Mouse (Mus musculus) liver, embryonic 14.5 days (tissue): ENCODE results near the gene Pard6a. TPM values are rescaled to one million over a fixed set of nuclear protein-coding genes. Genes with fewer than 3 reads are reported as not detected.

Experiments used
- ATAC-seq: fragments of 200-750 bp; cut with Nextera tagmentation; 2 replicates; pipeline ENCODE4 v1.8.0; 2017; ENCODE audit warnings: moderate number of reproducible peaks, mild to moderate bottlenecking, moderate library complexity; ENCODE audit not compliant: insufficient read depth
- DNase-seq, 3 experiments: peaks; one replicate each; pipeline ENCODE4 v3.0.0-alpha.2; 2012 to 2013; ENCODE audit warnings: low read depth in 3 of 3, low spot score in 3 of 3
- H3K27ac ChIP-seq: fragments of 300-500 bp; sonication (generic); 2 replicates; pipeline ENCODE4 v1.5.1; 2014; ENCODE audit warnings: moderate library complexity, mild to moderate bottlenecking, control low read depth, inconsistent platforms
- H3K27me3 ChIP-seq: fragments of 300-500 bp; sonication (generic); 2 replicates; pipeline ENCODE4 v1.6.1; 2014; ENCODE audit warnings: mild to moderate bottlenecking, low read length, moderate library complexity; ENCODE audit not compliant: control insufficient read depth, insufficient read depth
- H3K36me3 ChIP-seq: fragments of 300-500 bp; sonication (generic); replicated peaks from 2 replicates; pipeline ENCODE4 v1.6.1; 2014; ENCODE audit warnings: low read depth; ENCODE audit not compliant: control insufficient read depth, insufficient read depth
- H3K4me1 ChIP-seq, 2 experiments: fragments of 200-500 bp in 1 of 2; fragments of 300-500 bp in 1 of 2; sonication (generic) in 1 of 2; replicated peaks; 2 replicates each; pipeline ENCODE4 v1.6.1; 2012 to 2014; ENCODE audit warnings: antibody characterized with exemption in 1 of 2, inconsistent platforms in 1 of 2, low read length in 1 of 2; ENCODE audit not compliant: control insufficient read depth in 2 of 2, insufficient read depth in 2 of 2
- H3K4me2 ChIP-seq: fragments of 300-500 bp; sonication (generic); 2 replicates; pipeline ENCODE4 v1.6.1; 2014; ENCODE audit warnings: low read depth, mild to moderate bottlenecking, control low read depth, moderate library complexity
- H3K4me3 ChIP-seq, 2 experiments: fragments of 200-500 bp in 1 of 2; fragments of 300-500 bp in 1 of 2; sonication (generic) in 1 of 2; 2 replicates each; pipeline ENCODE4 v1.5.1; 2012 to 2014; ENCODE audit warnings: low read depth in 2 of 2, low read length in 2 of 2, mild to moderate bottlenecking in 2 of 2, control low read depth in 1 of 2, inconsistent platforms in 1 of 2, moderate library complexity in 1 of 2; ENCODE audit not compliant: insufficient read depth in 1 of 2
- H3K9ac ChIP-seq: fragments of 300-500 bp; sonication (generic); replicated peaks from 2 replicates; pipeline ENCODE4 v1.6.1; 2014; ENCODE audit warnings: mild to moderate bottlenecking, control low read depth, moderate library complexity
- H3K9me3 ChIP-seq: fragments of 300-500 bp; sonication (generic); 2 replicates; pipeline ENCODE4 v1.6.1; 2016; ENCODE audit warnings: low read length, mixed read lengths; ENCODE audit not compliant: control insufficient read depth
- CTCF ChIP-seq: IDR thresholded peaks from 2 replicates; pipeline ENCODE4 v1.5.1; 2016; ENCODE audit warnings: antibody characterized with exemption, low read depth, control low read depth
- EP300 ChIP-seq: IDR thresholded peaks from 2 replicates; pipeline ENCODE4 v1.6.1; 2016; ENCODE audit warnings: antibody characterized with exemption, low read depth
- WGBS: fragments of 180-500 bp; shearing (Covaris S2); extraction: QIAGEN DNeasy Blood & Tissue Kit; methylation state at CpG from one replicate; pipeline ENCODE4 v1.1.7; 2014; ENCODE audit not compliant: insufficient replicate concordance; 5-methylcytosine and 5-hydroxymethylcytosine counted together
- polyA plus RNA-seq, 2 experiments: library from polyadenylated mRNA; depleted of rRNA in 1 of 2; stranded (reverse) in 1 of 2; unstranded in 1 of 2; fragments of >200 nt; fragmentation: Nextera tagmentation in 1 of 2; extraction: Ambion mirVana in 1 of 2; gene quantifications; 2 replicates each; pipeline versions ENCODE4 v1.2.1 to v1.2.3; 2012 to 2014

Pard6a gene
- polyA plus RNA-seq, 2 experiments: 5.9 to 6.4 TPM

- DNase-seq (no peak), ATAC-seq (peak; percentile 62)
- 41% methylated on average over 18 of the region's 18 CpGs for WGBS
- no peak for TF ChIP-seq EP300
- no peak for TF ChIP-seq CTCF
- no peaks in the 10 kb centered on the region for H3K36me3 ChIP-seq
- H3K27me3 ChIP-seq: no peaks in the 10 kb centered on the region
- no peak overlapping the region for H3K9ac ChIP-seq
- H3K4me3 ChIP-seq: no peak overlapping the region
- peaks cover 4 to 9% of the 10 kb centered on the region in 2 experiments; a peak in 3 of 4 replicates for H3K4me1 ChIP-seq
- no peak overlapping the region for H3K27ac ChIP-seq
- no peak overlapping the region for H3K4me2 ChIP-seq
- no peaks in the 10 kb centered on the region for H3K9me3 ChIP-seq
Measured at GRCm38 (mm10) chr8:105727397-105728124, 26.6 kb downstream of the Pard6a start.

DNA sequence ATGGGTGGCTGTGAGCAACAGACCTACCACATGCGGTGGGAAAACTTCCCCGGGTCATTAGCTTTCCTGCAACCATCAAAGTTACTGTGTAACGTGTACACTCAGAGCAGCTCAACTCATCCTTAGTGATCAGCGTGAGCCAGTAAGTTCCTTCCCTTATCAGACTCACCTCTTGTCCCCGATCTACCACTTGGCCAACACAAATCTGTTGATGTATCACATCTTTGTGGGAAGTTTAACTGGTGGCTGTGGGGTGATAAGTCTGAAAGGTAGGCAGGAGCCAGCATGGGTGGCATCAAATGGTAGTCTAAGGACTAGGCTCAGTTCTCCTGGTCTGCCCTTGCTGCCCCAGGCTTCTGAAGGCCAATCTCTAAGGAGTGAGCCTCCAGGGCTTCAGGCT lies 31.2 kb downstream of the Pard6a start:
- no peaks in the 10 kb centered on the region for H3K27me3 ChIP-seq
- WGBS: 29% methylated on average over 5 of the region's 5 CpGs
- H3K27ac ChIP-seq: no peak overlapping the region
- peak; percentile 50; the same call in 1 of the 2 replicates for ATAC-seq
- peaks cover 4 to 9% of the 10 kb centered on the region in 2 experiments; a peak in 3 of 4 replicates for H3K4me1 ChIP-seq
- H3K4me3 ChIP-seq: no peak overlapping the region
- DNase-seq: no peak
- TF ChIP-seq CTCF: no peak
- peak; percentile 60 for TF ChIP-seq EP300
- H3K9me3 ChIP-seq: no peaks in the 10 kb centered on the region
- H3K9ac ChIP-seq: no peak overlapping the region
- H3K36me3 ChIP-seq: no peaks in the 10 kb centered on the region
- H3K4me2 ChIP-seq: no peak overlapping the region

DNA sequence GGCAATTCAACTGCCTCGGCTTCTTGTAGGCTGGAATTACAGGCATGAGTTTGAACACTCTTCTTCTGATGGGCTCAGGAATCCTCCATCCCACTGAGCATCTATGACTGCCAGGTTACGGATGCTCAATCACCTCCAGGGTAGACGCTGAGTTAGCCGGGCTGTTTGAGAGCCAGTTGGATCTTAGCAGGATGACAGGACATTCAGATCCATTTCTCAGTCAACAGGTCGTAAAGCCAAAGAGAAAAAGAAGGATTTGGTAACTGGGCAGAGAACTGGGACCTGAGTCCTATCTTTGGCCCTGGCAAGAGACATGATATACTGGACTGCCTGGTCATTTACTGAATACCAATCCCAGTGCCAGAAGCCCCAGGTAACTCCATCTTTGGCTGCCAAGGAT lies 38.3 kb downstream of the Pard6a start:
- TF ChIP-seq CTCF (no peak), EP300 (no peak)
- 74% methylated on average over 5 of the region's 5 CpGs for WGBS

GRCm38 (mm10) chr8:105743301-105743700 lies 42.4 kb downstream of the Pard6a start:
- DNase-seq: no peak
- no peak overlapping the region for H3K27ac ChIP-seq
- ATAC-seq: no peak
- H3K9me3 ChIP-seq: no peaks in the 10 kb centered on the region
- no peak for TF ChIP-seq EP300
- TF ChIP-seq CTCF: no peak
- H3K4me3 ChIP-seq: no peak overlapping the region
- H3K36me3 ChIP-seq: no peaks in the 10 kb centered on the region
- H3K27me3 ChIP-seq: no peaks in the 10 kb centered on the region
- no peak overlapping the region for H3K4me2 ChIP-seq
- 69% methylated on average over 4 of the region's 4 CpGs for WGBS
- H3K4me1 ChIP-seq: 0 out of 4 replicates have a peak, but pooled peaks cover 0 to 2% of the 10 kb centered on the region in 2 experiments
- no peak overlapping the region for H3K9ac ChIP-seq

More for the DNA sequence above, 38.3 kb downstream of the Pard6a start:
- Histone ChIP-seq H3K4me3 (no peak overlapping the region), H3K27ac (no peak overlapping the region), H3K9me3 (no peaks in the 10 kb centered on the region), H3K4me1 (0 out of 4 replicates have a peak, but pooled peaks cover 0 to 2% of the 10 kb centered on the region in 2 experiments), H3K27me3 (no peaks in the 10 kb centered on the region), H3K36me3 (no peaks in the 10 kb centered on the region), H3K9ac (no peak overlapping the region), H3K4me2 (no peak overlapping the region)
- ATAC-seq: no peak
- DNase-seq: no peak

GRCm38 (mm10) chr8:105750606-105751005 lies 49.7 kb downstream of the Pard6a start:
- no peak for DNase-seq
- Histone ChIP-seq H3K4me2 (no peak overlapping the region), H3K27ac (no peak overlapping the region), H3K36me3 (no peaks in the 10 kb centered on the region), H3K4me3 (no peak overlapping the region), H3K9ac (no peak overlapping the region), H3K4me1 (peaks cover 0 to 4% of the 10 kb centered on the region in 2 experiments; a peak in 3 of 4 replicates), H3K9me3 (no peaks in the 10 kb centered on the region), H3K27me3 (no peaks in the 10 kb centered on the region)
- TF ChIP-seq CTCF: no peak
- 38% methylated on average over 11 of the region's 11 CpGs for WGBS
- ATAC-seq: no peak

Other genes starting within 250 kb of the Pard6a start
- gene Tppp3, start 229.6 kb upstream of the Pard6a start, polyA plus RNA-seq (2012; rRNA removed): 0.49 and 0.60 TPM in 2 replicates
- 0.49 and 0.63 TPM in 2 replicates for gene Tppp3, start 229.6 kb upstream of the Pard6a start, polyA plus RNA-seq (2014; fragmentation: Nextera tagmentation; extraction: Ambion mirVana)
- gene Zdhhc1, start 204.2 kb upstream of the Pard6a start, polyA plus RNA-seq (2012; rRNA removed): 2.2 and 2.4 TPM in 2 replicates
- gene Zdhhc1, start 204.2 kb upstream of the Pard6a start, polyA plus RNA-seq (2014; fragmentation: Nextera tagmentation; extraction: Ambion mirVana): 0.90 and 1.2 TPM in 2 replicates
- gene Hsd11b2, start 182.4 kb upstream of the Pard6a start, polyA plus RNA-seq (2012; rRNA removed): 1.1 TPM in 2 replicates
- gene Hsd11b2, start 182.4 kb upstream of the Pard6a start, polyA plus RNA-seq (2014; fragmentation: Nextera tagmentation; extraction: Ambion mirVana): 0.42 and 0.99 TPM in 2 replicates
- gene Atp6v0d1, start 135.1 kb upstream of the Pard6a start, polyA plus RNA-seq (2012; rRNA removed): 36.0 and 40.1 TPM in 2 replicates
- 44.3 and 46.3 TPM in 2 replicates for gene Atp6v0d1, start 135.1 kb upstream of the Pard6a start, polyA plus RNA-seq (2014; fragmentation: Nextera tagmentation; extraction: Ambion mirVana)
- gene Ripor1, start 95.9 kb upstream of the Pard6a start, polyA plus RNA-seq (2012; rRNA removed): 4.5 and 5.4 TPM in 2 replicates
- gene Ripor1, start 95.9 kb upstream of the Pard6a start, polyA plus RNA-seq (2014; fragmentation: Nextera tagmentation; extraction: Ambion mirVana): 4.9 and 6.1 TPM in 2 replicates
- 11.6 and 21.1 TPM in 2 replicates for gene Ctcf, start 64.6 kb upstream of the Pard6a start, polyA plus RNA-seq (2012; rRNA removed)
- gene Ctcf, start 64.6 kb upstream of the Pard6a start, polyA plus RNA-seq (2014; fragmentation: Nextera tagmentation; extraction: Ambion mirVana): 40.9 and 49.2 TPM in 2 replicates
- gene Agrp, start 63.8 kb upstream of the Pard6a start, polyA plus RNA-seq (2012; rRNA removed): not detected in 2 replicates
- gene Agrp, start 63.8 kb upstream of the Pard6a start, polyA plus RNA-seq (2014; fragmentation: Nextera tagmentation; extraction: Ambion mirVana): 0.23 and 0.27 TPM in 2 replicates
- gene Carmil2, start 14.9 kb upstream of the Pard6a start, polyA plus RNA-seq (2012; rRNA removed): 1.3 and 1.4 TPM in 2 replicates
- gene Carmil2, start 14.9 kb upstream of the Pard6a start, polyA plus RNA-seq (2014; fragmentation: Nextera tagmentation; extraction: Ambion mirVana): 0.24 and 0.33 TPM in 2 replicates
- gene Acd, start within 50 bp of the Pard6a start, polyA plus RNA-seq (2012; rRNA removed): 8.8 and 11.0 TPM in 2 replicates
- 20.3 and 23.7 TPM in 2 replicates for gene Acd, start within 50 bp of the Pard6a start, polyA plus RNA-seq (2014; fragmentation: Nextera tagmentation; extraction: Ambion mirVana)
- not detected in 2 replicates for gene 4933405L10Rik, start 6.5 kb downstream of the Pard6a start, polyA plus RNA-seq (2012; rRNA removed)
- not detected in 2 replicates for gene 4933405L10Rik, start 6.5 kb downstream of the Pard6a start, polyA plus RNA-seq (2014; fragmentation: Nextera tagmentation; extraction: Ambion mirVana)
- 7.0 and 7.8 TPM in 2 replicates for gene Enkd1, start 7.1 kb downstream of the Pard6a start, polyA plus RNA-seq (2012; rRNA removed)
- gene Enkd1, start 7.1 kb downstream of the Pard6a start, polyA plus RNA-seq (2014; fragmentation: Nextera tagmentation; extraction: Ambion mirVana): 4.8 and 6.5 TPM in 2 replicates
- 0.84 and 0.93 TPM in 2 replicates for gene Gfod2, start 57.5 kb downstream of the Pard6a start, polyA plus RNA-seq (2012; rRNA removed)
- 1.1 and 1.8 TPM in 2 replicates for gene Gfod2, start 57.5 kb downstream of the Pard6a start, polyA plus RNA-seq (2014; fragmentation: Nextera tagmentation; extraction: Ambion mirVana)
- 57.2 and 60.6 TPM in 2 replicates for gene Ranbp10, start 126.2 kb downstream of the Pard6a start, polyA plus RNA-seq (2012; rRNA removed)
- 37.0 and 42.0 TPM in 2 replicates for gene Ranbp10, start 126.2 kb downstream of the Pard6a start, polyA plus RNA-seq (2014; fragmentation: Nextera tagmentation; extraction: Ambion mirVana)
- gene Tsnaxip1, start 126.6 kb downstream of the Pard6a start, polyA plus RNA-seq (2012; rRNA removed): 0.04 and 0.06 TPM in 2 replicates
- 0.06 TPM in 1 of 2 replicates, not detected in the other for gene Tsnaxip1, start 126.6 kb downstream of the Pard6a start, polyA plus RNA-seq (2014; fragmentation: Nextera tagmentation; extraction: Ambion mirVana)
- 24.6 and 25.4 TPM in 2 replicates for gene Cenpt, start 152.1 kb downstream of the Pard6a start, polyA plus RNA-seq (2012; rRNA removed)
- 15.0 and 18.2 TPM in 2 replicates for gene Cenpt, start 152.1 kb downstream of the Pard6a start, polyA plus RNA-seq (2014; fragmentation: Nextera tagmentation; extraction: Ambion mirVana)
- gene Thap11, start 154.0 kb downstream of the Pard6a start, polyA plus RNA-seq (2012; rRNA removed): 26.2 TPM in 2 replicates
- 25.5 and 29.5 TPM in 2 replicates for gene Thap11, start 154.0 kb downstream of the Pard6a start, polyA plus RNA-seq (2014; fragmentation: Nextera tagmentation; extraction: Ambion mirVana)
- gene Nutf2, start 159.4 kb downstream of the Pard6a start, polyA plus RNA-seq (2012; rRNA removed): 40.5 and 83.2 TPM in 2 replicates
- 139 TPM in 2 replicates for gene Nutf2, start 159.4 kb downstream of the Pard6a start, polyA plus RNA-seq (2014; fragmentation: Nextera tagmentation; extraction: Ambion mirVana)
- gene Edc4, start 179.7 kb downstream of the Pard6a start, polyA plus RNA-seq (2012; rRNA removed): 17.5 and 21.6 TPM in 2 replicates
- gene Edc4, start 179.7 kb downstream of the Pard6a start, polyA plus RNA-seq (2014; fragmentation: Nextera tagmentation; extraction: Ambion mirVana): 9.9 and 10.7 TPM in 2 replicates
- gene Nrn1l, start 192.4 kb downstream of the Pard6a start, polyA plus RNA-seq (2012; rRNA removed): 0.22 and 0.42 TPM in 2 replicates
- not detected in 2 replicates for gene Nrn1l, start 192.4 kb downstream of the Pard6a start, polyA plus RNA-seq (2014; fragmentation: Nextera tagmentation; extraction: Ambion mirVana)
- 9.8 and 12.3 TPM in 2 replicates for gene Pskh1, start 199.3 kb downstream of the Pard6a start, polyA plus RNA-seq (2012; rRNA removed)
- 6.2 and 8.0 TPM in 2 replicates for gene Pskh1, start 199.3 kb downstream of the Pard6a start, polyA plus RNA-seq (2014; fragmentation: Nextera tagmentation; extraction: Ambion mirVana)
- gene Ctrl, start 232.7 kb downstream of the Pard6a start, polyA plus RNA-seq (2012; rRNA removed): 1.0 and 1.1 TPM in 2 replicates
- 0.27 and 0.39 TPM in 2 replicates for gene Ctrl, start 232.7 kb downstream of the Pard6a start, polyA plus RNA-seq (2014; fragmentation: Nextera tagmentation; extraction: Ambion mirVana)
- 49.8 and 51.8 TPM in 2 replicates for gene Psmb10, start 237.3 kb downstream of the Pard6a start, polyA plus RNA-seq (2012; rRNA removed)
- gene Psmb10, start 237.3 kb downstream of the Pard6a start, polyA plus RNA-seq (2014; fragmentation: Nextera tagmentation; extraction: Ambion mirVana): 61.5 and 68.5 TPM in 2 replicates
- gene Lcat, start 242.2 kb downstream of the Pard6a start, polyA plus RNA-seq (2012; rRNA removed): 40.2 and 41.2 TPM in 2 replicates
- gene Lcat, start 242.2 kb downstream of the Pard6a start, polyA plus RNA-seq (2014; fragmentation: Nextera tagmentation; extraction: Ambion mirVana): 47.0 and 50.7 TPM in 2 replicates